Mouse (Mus musculus): ENCODE data around the gene Evc.

The Evc gene

DNA sequence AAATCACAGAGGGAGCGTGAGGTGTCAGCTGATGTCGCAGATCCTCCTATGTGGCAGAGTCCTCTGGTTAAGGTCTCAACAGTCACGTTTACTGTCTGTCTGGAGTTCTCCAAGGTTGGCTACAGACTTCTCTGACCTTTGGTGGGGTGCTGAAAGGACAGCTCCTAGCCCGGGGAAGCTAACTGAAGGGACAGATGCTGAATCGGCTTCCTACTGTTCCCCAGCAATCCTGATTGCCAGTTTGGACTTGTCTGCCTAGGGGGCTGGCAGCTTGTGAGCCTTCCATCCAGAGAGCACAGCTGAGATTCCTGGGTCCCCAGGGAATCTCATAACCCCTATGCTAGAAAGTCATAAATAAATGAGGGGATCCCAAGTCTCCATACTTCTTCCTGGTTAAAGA lies 96.1 kb downstream of the Evc start:
- DNase-seq = no peak
